Mouse (Mus musculus) frontal cortex, postnatal 14 days (tissue): ENCODE measurements around the gene Tnfrsf23.
"Not testable (repeated sequence)": the region's sequence is repeated elsewhere in the genome, so short reads cannot be mapped to it uniquely, and the experiment has no call there.

ENCODE experiments used
- DNase-seq, 2 experiments: peaks; one replicate each; pipeline ENCODE4 v3.0.0; 2022; ENCODE audit warnings: low spot score in 2 of 2

Gene Tnfrsf23

GRCm38 (mm10) chr7:143684569-143684968, 1.1 kb downstream of the Tnfrsf23 start:
- DNase-seq, result not testable (repeated sequence)

- no peak for DNase-seq
Measured at GRCm38 (mm10) chr7:143681566-143681965, 4.1 kb downstream of the Tnfrsf23 start.

- not testable (repeated sequence) for DNase-seq
Measured at GRCm38 (mm10) chr7:143680836-143681235, 4.8 kb downstream of the Tnfrsf23 start.

- not testable (repeated sequence) for DNase-seq
Measured at GRCm38 (mm10) chr7:143679650-143680049, 6.0 kb downstream of the Tnfrsf23 start.

GRCm38 (mm10) chr7:143666427-143667311, 19.0 kb downstream of the Tnfrsf23 start:
- no peak for DNase-seq

GRCm38 (mm10) chr7:143663470-143663869, 22.2 kb downstream of the Tnfrsf23 start:
- no peak for DNase-seq

GRCm38 (mm10) chr7:143660797-143661196, 24.9 kb downstream of the Tnfrsf23 start:
- DNase-seq, result no peak

GRCm38 (mm10) chr7:143649769-143650346, 35.8 kb downstream of the Tnfrsf23 start:
- not testable (repeated sequence) for DNase-seq

- peak; percentile 55 to 76 for DNase-seq
Measured at GRCm38 (mm10) chr7:143649034-143649768, 36.5 kb downstream of the Tnfrsf23 start, which contains the start of gene Tnfrsf22. Tnfrsf22 (minus strand) TSS chr7:143649661.

- DNase-seq, result not testable (repeated sequence)
Measured at GRCm38 (mm10) chr7:143643949-143644348, 41.7 kb downstream of the Tnfrsf23 start.

- no peak for DNase-seq
Measured at GRCm38 (mm10) chr7:143636674-143637073, 49.0 kb downstream of the Tnfrsf23 start.

GRCm38 (mm10) chr7:143631503-143631902, 54.2 kb downstream of the Tnfrsf23 start:
- DNase-seq, result no peak

GRCm38 (mm10) chr7:143629501-143629900, 56.2 kb downstream of the Tnfrsf23 start:
- DNase-seq, result no peak

GRCm38 (mm10) chr7:143628540-143628939, 57.1 kb downstream of the Tnfrsf23 start, which contains the start of gene Tnfrsf26:
Tnfrsf26 (minus strand) TSS chr7:143628722.
- DNase-seq, result no peak

- no peak for DNase-seq
Measured at GRCm38 (mm10) chr7:143627555-143628286, 58.0 kb downstream of the Tnfrsf23 start.

GRCm38 (mm10) chr7:143626178-143626577, 59.5 kb downstream of the Tnfrsf23 start:
- DNase-seq, result no peak

- DNase-seq, result no peak
Measured at GRCm38 (mm10) chr7:143625151-143625550, 60.5 kb downstream of the Tnfrsf23 start.

- DNase-seq, result no peak
Measured at GRCm38 (mm10) chr7:143624561-143624960, 61.1 kb downstream of the Tnfrsf23 start.

- DNase-seq, result no peak
Measured at GRCm38 (mm10) chr7:143620951-143621350, 64.7 kb downstream of the Tnfrsf23 start.
